Mouse (Mus musculus): ENCODE results near the gene Gpr3.

Gpr3 gene

GRCm38 (mm10) chr4:133233285-133233976 lies 21.1 kb upstream of the Gpr3 start:
- DNase-seq (ENCODE audit: low spot score): peak; percentile 64

- DNase-seq (ENCODE audit: low spot score): no peak
Measured at GRCm38 (mm10) chr4:133229582-133229981, 17.2 kb upstream of the Gpr3 start.

- DNase-seq (ENCODE audit: low spot score): no peak
Measured at GRCm38 (mm10) chr4:133227636-133228035, 15.3 kb upstream of the Gpr3 start.

GRCm38 (mm10) chr4:133226073-133226472 lies 13.7 kb upstream of the Gpr3 start:
- DNase-seq (ENCODE audit: low spot score): no peak

- DNase-seq (ENCODE audit: low spot score): no peak
Measured at GRCm38 (mm10) chr4:133223875-133224274, 11.5 kb upstream of the Gpr3 start.

- no peak for DNase-seq (ENCODE audit: low spot score)
Measured at GRCm38 (mm10) chr4:133221701-133222100, 9.4 kb upstream of the Gpr3 start.

- DNase-seq (ENCODE audit: low spot score): peak; percentile 58
Measured at GRCm38 (mm10) chr4:133220656-133221055, 8.3 kb upstream of the Gpr3 start.

- no peak for DNase-seq (ENCODE audit: low spot score)
Measured at GRCm38 (mm10) chr4:133218745-133219144, 6.4 kb upstream of the Gpr3 start.

GRCm38 (mm10) chr4:133217641-133218040 lies 5.3 kb upstream of the Gpr3 start:
- DNase-seq (ENCODE audit: low spot score): peak; percentile 67

- no peak for DNase-seq (ENCODE audit: low spot score)
Measured at GRCm38 (mm10) chr4:133213661-133214060, 1.3 kb upstream of the Gpr3 start.

- DNase-seq (ENCODE audit: low spot score): peak; percentile 42
Measured at GRCm38 (mm10) chr4:133213268-133213590, 893 bp upstream of the Gpr3 start.

GRCm38 (mm10) chr4:133212562-133213267 lies 379 bp upstream of the Gpr3 start:
- DNase-seq (ENCODE audit: low spot score): peak; percentile 77

- no peak for DNase-seq (ENCODE audit: low spot score)
Measured at GRCm38 (mm10) chr4:133210788-133211390, 1.4 kb downstream of the Gpr3 start.

GRCm38 (mm10) chr4:133210023-133210787 lies 2.1 kb downstream of the Gpr3 start:
- no peak for DNase-seq (ENCODE audit: low spot score)

- DNase-seq (ENCODE audit: low spot score): peak; percentile 52
Measured at GRCm38 (mm10) chr4:133209366-133209765, 3.0 kb downstream of the Gpr3 start.

- no peak for DNase-seq (ENCODE audit: low spot score)
Measured at GRCm38 (mm10) chr4:133204379-133204778, 8.0 kb downstream of the Gpr3 start.

GRCm38 (mm10) chr4:133203591-133203990 lies 8.7 kb downstream of the Gpr3 start:
- no peak for DNase-seq (ENCODE audit: low spot score)

GRCm38 (mm10) chr4:133202254-133202653 lies 10.1 kb downstream of the Gpr3 start:
- no peak for DNase-seq (ENCODE audit: low spot score)

GRCm38 (mm10) chr4:133201006-133201771 lies 11.1 kb downstream of the Gpr3 start:
- peak; percentile 79 for DNase-seq (ENCODE audit: low spot score)

- peak; percentile 59 for DNase-seq (ENCODE audit: low spot score)
Measured at GRCm38 (mm10) chr4:133200343-133200742, 12.0 kb downstream of the Gpr3 start.

- DNase-seq (ENCODE audit: low spot score): no peak
Measured at GRCm38 (mm10) chr4:133199743-133200142, 12.6 kb downstream of the Gpr3 start.
